Mouse (Mus musculus) ES-Bruce4 (cell line): ENCODE measurements around the gene Polr1d. TPM values are rescaled to one million over a fixed set of nuclear protein-coding genes. Genes with fewer than 3 reads are reported as not detected.

Source experiments
- H3K27ac ChIP-seq: 2 replicates; pipeline ENCODE4 v1.5.1; 2012; ENCODE audit warnings: low read length, inconsistent platforms; ENCODE audit not compliant: insufficient read depth
- H3K27me3 ChIP-seq: 2 replicates; pipeline ENCODE4 v1.6.1; 2012; ENCODE audit warnings: mild to moderate bottlenecking, low read length, inconsistent platforms; ENCODE audit not compliant: control insufficient read depth, poor library complexity, insufficient read depth, severe bottlenecking
- H3K36me3 ChIP-seq: 2 replicates; pipeline ENCODE4 v1.6.1; 2012; ENCODE audit warnings: inconsistent platforms, mild to moderate bottlenecking, low read length, moderate library complexity; ENCODE audit not compliant: control insufficient read depth, poor library complexity, insufficient read depth, severe bottlenecking
- H3K4me1 ChIP-seq: one replicate; pipeline ENCODE4 v1.8.1; 2011; ENCODE audit warnings: low read length; ENCODE audit not compliant: control insufficient read depth, insufficient read depth
- H3K4me3 ChIP-seq: 2 replicates; pipeline ENCODE4 v1.5.1; 2011; ENCODE audit warnings: low read depth, mild to moderate bottlenecking, low read length
- H3K9ac ChIP-seq: 2 replicates; pipeline ENCODE4 v1.6.1; 2012; ENCODE audit warnings: low read depth, mild to moderate bottlenecking, inconsistent platforms; ENCODE audit not compliant: poor library complexity, severe bottlenecking
- H3K9me3 ChIP-seq: replicated peaks from 2 replicates; pipeline ENCODE4 v1.6.1; 2012; ENCODE audit warnings: mild to moderate bottlenecking, low read length, inconsistent platforms; ENCODE audit not compliant: control insufficient read depth, poor library complexity, insufficient read depth, severe bottlenecking
- CTCF ChIP-seq: IDR thresholded peaks from one replicate; pipeline ENCODE4 v1.8.1; 2011; ENCODE audit warnings: low read depth, low read length
- EP300 ChIP-seq: IDR thresholded peaks from 2 replicates; pipeline ENCODE4 v1.6.1; 2011; ENCODE audit warnings: low read depth, low read length; ENCODE audit not compliant: insufficient read depth
- POLR2A ChIP-seq: IDR thresholded peaks from one replicate; pipeline ENCODE4 v1.8.1; 2011; ENCODE audit warnings: low read length; ENCODE audit not compliant: insufficient read depth
- polyA plus RNA-seq: library from polyadenylated mRNA; stranded (reverse); fragments of >200 nt; gene quantifications from 2 replicates; pipeline ENCODE4 v1.2.4, GENCODE M21; 2011; ENCODE audit warnings: low read depth; ENCODE audit not compliant: missing spikeins, insufficient read depth, insufficient read length

The Polr1d gene
- polyA plus RNA-seq, 1 experiment: 149 TPM

DNA sequence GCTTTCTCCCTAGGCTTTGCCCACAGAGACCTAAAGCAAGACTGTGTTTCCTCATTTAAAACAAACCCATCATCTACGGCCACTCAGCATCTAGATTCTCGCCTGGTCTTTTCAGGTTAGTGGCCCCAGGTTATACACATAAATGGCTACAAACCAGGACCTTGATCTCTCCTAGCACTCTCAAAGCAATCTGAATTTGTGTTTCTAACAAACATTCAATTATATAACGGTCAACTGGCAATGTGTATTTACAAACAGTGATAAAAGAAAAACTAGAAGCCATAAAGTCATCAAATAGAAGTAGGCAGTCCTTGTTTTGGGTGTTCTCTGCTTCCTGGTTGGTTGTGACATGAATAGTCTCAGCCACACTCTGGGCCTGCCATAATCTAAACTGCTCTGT, 23.4 kb upstream of the Polr1d start:
- no peaks in the 10 kb centered on the region for H3K9me3 ChIP-seq
- H3K4me1 ChIP-seq: no peaks in the 10 kb centered on the region
- TF ChIP-seq CTCF (no peak), POLR2A (no peak), EP300 (no peak)
- H3K27ac ChIP-seq: no peak overlapping the region
- H3K4me3 ChIP-seq: no peak overlapping the region
- H3K27me3 ChIP-seq: no peaks in the 10 kb centered on the region
- H3K9ac ChIP-seq: no peak overlapping the region
- H3K36me3 ChIP-seq: no peaks in the 10 kb centered on the region

GRCm38 (mm10) chr5:147054328-147054727, 22.5 kb upstream of the Polr1d start:
- Histone ChIP-seq H3K4me1 (no peaks in the 10 kb centered on the region), H3K27ac (no peak overlapping the region), H3K27me3 (no peaks in the 10 kb centered on the region), H3K36me3 (no peaks in the 10 kb centered on the region), H3K9me3 (no peaks in the 10 kb centered on the region), H3K9ac (no peak overlapping the region), H3K4me3 (no peak overlapping the region)
- no peak for TF ChIP-seq POLR2A
- no peak for TF ChIP-seq EP300
- no peak for TF ChIP-seq CTCF

GRCm38 (mm10) chr5:147054747-147055270, 22.0 kb upstream of the Polr1d start:
- Histone ChIP-seq H3K4me3 (no peak overlapping the region), H3K9ac (no peak overlapping the region), H3K27me3 (no peaks in the 10 kb centered on the region), H3K27ac (no peak overlapping the region), H3K9me3 (no peaks in the 10 kb centered on the region), H3K36me3 (no peaks in the 10 kb centered on the region), H3K4me1 (no peaks in the 10 kb centered on the region)
- TF ChIP-seq POLR2A: no peak
- TF ChIP-seq EP300: no peak
- TF ChIP-seq CTCF: no peak

- Histone ChIP-seq H3K4me3 (no peak overlapping the region), H3K9me3 (no peaks in the 10 kb centered on the region), H3K27me3 (no peaks in the 10 kb centered on the region), H3K36me3 (no peaks in the 10 kb centered on the region), H3K9ac (no peak overlapping the region), H3K4me1 (no peaks in the 10 kb centered on the region), H3K27ac (no peak overlapping the region)
- TF ChIP-seq EP300: no peak
Measured at GRCm38 (mm10) chr5:147055572-147056245, 21.1 kb upstream of the Polr1d start.

- no peak overlapping the region for H3K9ac ChIP-seq
- TF ChIP-seq EP300 (no peak), POLR2A (no peak), CTCF (no peak)
- no peaks in the 10 kb centered on the region for H3K4me1 ChIP-seq
- H3K9me3 ChIP-seq: no peaks in the 10 kb centered on the region
- H3K27me3 ChIP-seq: no peaks in the 10 kb centered on the region
- no peak overlapping the region for H3K4me3 ChIP-seq
- H3K36me3 ChIP-seq: no peaks in the 10 kb centered on the region
- no peak overlapping the region for H3K27ac ChIP-seq
Measured at GRCm38 (mm10) chr5:147056712-147057290, 20.0 kb upstream of the Polr1d start.

DNA sequence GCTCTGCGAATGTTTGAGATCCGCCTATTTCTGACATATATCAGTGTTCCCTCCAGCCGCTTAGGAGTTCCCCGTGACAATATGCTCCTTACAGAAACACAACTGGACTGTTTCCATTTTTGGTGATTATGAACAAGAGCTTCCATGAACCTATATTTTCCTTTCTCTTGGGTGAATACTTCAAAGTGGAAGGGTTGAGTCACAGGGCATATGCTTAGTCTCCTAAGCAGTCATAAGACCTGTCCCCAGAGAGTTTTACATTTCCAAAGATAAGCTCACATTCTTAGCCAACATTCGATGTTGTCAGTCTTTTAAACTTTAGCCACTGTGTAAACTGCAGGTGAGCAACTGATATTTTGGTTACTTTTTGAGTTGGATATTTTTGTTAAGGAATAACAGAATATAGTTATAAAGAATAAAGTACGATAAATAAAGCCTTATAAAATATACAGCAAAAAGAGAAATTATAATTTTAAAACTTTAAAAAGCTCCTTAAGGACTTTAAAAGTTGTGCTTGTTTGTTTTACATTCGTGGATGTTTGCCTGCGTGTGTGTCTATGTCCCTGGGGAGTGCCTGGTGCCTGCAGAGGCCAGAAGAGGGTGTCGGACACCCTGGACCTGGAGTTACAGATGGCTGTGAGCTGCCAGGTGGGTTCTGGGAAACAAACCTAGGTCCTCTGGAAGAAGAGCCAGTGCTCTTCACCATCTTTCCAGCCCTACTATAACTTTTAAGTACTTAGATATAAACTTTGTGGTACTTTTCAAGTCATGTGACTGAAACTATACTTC, 19.0 kb upstream of the Polr1d start:
- Histone ChIP-seq H3K9ac (no peak overlapping the region), H3K27ac (no peak overlapping the region), H3K4me1 (no peaks in the 10 kb centered on the region), H3K27me3 (no peaks in the 10 kb centered on the region), H3K9me3 (no peaks in the 10 kb centered on the region), H3K4me3 (no peak overlapping the region), H3K36me3 (no peaks in the 10 kb centered on the region)
- no peak for TF ChIP-seq CTCF
- TF ChIP-seq EP300: no peak
- no peak for TF ChIP-seq POLR2A
